Mouse (Mus musculus): ENCODE data around the gene Dis3l. TPM values are rescaled to one million over a fixed set of nuclear protein-coding genes. Genes with fewer than 3 reads are reported as not detected.
A peak's percentile ranks its signal among the peaks of the same experiment; 100 is the strongest.
"Not testable (repeated sequence)": the region's sequence is repeated elsewhere in the genome, so short reads cannot be mapped to it uniquely, and the experiment has no call there.

Gene Dis3l
- polyA plus RNA-seq, 1 experiment from 2014 or later = 16.9 TPM

DNA sequence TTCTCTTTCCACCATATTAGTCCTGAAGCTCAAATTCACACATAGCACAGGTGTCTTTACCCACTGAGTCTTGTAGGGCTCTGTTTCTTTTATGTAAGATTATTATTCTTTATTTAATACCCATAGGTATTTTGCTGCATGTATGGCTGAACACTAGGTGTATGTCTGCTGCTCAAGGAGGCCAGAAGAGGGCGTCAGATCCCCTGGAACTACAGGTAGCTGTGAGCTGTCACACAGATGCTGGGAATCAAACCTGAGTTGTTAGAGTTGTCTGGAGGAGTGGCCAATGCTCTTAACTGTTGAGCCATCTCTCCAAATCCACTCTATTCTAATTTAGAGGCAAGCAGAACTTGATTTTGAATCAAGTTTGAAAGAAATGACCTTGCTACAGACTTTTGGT is 29.0 kb downstream of the Dis3l start:
- ATAC-seq (ENCODE audit: insufficient number of reproducible peaks, low FRiP score, low TSS enrichment, low read depth) = no peak
- Histone ChIP-seq H3K4me1 (no peaks in the 10 kb centered on the region), H3K4me2 (no peak overlapping the region), H3K27me3 (no peaks in the 10 kb centered on the region), H3K4me3 (no peak overlapping the region), H3K27ac (no peak overlapping the region), H3K9ac (no peak overlapping the region), H3K9me3 (no peaks in the 10 kb centered on the region), H3K36me3 (peaks cover 44% of the 10 kb centered on the region)
- 50% methylated on average over 1 of the region's 1 CpGs for WGBS

DNA sequence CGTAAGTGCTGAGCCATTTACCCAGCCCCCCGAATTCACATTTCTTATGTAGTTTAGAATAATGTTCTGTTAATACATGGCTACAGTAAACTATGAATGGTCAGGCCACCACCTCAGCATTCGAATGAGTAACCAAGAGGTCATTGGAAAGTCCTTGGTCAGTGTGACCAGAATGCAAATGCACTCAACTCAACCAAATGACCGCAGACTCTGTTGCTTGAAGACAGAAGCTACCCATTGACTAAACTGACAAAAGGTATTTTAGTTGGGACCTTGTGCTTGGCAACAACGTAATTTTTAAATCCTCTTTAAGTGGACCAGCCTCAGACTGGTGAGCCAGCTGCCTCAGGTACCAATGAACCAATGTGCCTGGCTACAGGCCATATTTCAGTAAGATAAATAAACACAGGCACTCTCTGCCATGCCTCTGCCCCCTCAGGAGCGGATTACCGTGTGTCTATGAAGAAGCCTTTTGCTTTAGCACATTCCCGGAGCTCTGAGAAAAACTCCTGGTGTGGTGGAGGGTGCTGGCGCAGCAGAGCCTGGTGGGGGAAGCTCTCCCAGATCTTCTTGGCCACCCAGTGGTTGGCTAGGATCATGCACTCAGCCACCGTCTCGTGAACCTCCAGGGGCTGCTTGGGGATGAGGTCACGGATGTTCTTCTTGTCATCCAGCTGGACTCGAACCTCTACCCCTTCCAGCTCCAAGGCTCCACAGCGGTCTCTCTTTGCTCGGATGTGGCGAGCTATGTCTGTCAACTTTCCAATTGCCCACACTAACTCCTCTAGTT is 29.9 kb downstream of the Dis3l start:
- H3K27me3 ChIP-seq = no peaks in the 10 kb centered on the region
- H3K9ac ChIP-seq = no peak overlapping the region
- 71% methylated on average over 16 of the region's 16 CpGs for WGBS
- H3K4me2 ChIP-seq = no peak overlapping the region
- H3K36me3 ChIP-seq = peaks cover 49% of the 10 kb centered on the region
- no peaks in the 10 kb centered on the region for H3K9me3 ChIP-seq
- no peak overlapping the region for H3K27ac ChIP-seq
- H3K4me3 ChIP-seq = no peak overlapping the region
- H3K4me1 ChIP-seq = no peaks in the 10 kb centered on the region
- no peak for ATAC-seq (ENCODE audit: insufficient number of reproducible peaks, low FRiP score, low TSS enrichment, low read depth)

DNA sequence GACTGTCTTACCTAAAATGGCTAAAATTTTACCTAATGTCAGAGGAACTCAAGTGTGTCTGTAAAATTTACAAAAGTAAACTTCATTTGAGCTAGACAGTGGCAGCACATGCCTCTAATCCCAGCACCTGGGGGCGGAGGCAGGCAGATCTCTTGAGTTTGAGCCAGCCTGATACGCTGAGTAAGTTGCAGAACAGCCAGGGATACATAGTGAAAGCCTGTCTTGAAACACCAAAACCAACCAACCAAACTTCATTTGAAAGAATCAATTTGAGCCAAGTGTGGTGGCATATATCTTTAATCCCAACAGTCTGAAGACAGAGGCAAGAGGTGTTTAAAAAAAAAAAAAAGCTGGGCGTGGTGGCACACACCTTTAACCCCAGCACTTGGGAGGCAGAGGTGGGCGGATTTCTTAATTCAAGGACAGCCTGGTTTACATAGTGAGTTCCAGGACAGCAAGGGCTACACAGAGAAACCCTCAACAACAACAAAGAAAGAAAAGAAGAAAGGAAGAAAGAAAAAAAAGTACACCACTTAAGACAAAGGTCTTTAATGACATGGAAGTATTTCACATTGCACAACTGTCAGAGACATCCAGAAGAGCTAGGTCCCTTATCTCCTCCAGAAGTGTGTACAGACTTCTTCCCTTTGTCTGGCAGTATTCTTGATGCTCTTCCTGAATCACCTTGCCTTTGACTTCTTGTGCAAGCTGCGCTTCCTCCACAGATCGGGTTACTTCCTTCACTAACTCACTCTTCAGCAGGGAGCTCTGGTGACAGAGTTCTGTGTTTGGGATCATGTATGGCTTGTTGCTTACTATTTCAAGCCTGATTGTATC is 34.4 kb downstream of the Dis3l start:
- Histone ChIP-seq H3K4me2 (no peak overlapping the region), H3K9ac (no peak overlapping the region), H3K4me1 (no peaks in the 10 kb centered on the region), H3K27me3 (no peaks in the 10 kb centered on the region), H3K4me3 (no peak overlapping the region), H3K36me3 (peaks cover 67% of the 10 kb centered on the region), H3K9me3 (no peaks in the 10 kb centered on the region), H3K27ac (no peak overlapping the region)
- WGBS = 85% methylated on average over 6 of the region's 6 CpGs
- no peak for ATAC-seq (ENCODE audit: insufficient number of reproducible peaks, low FRiP score, low TSS enrichment, low read depth)

DNA sequence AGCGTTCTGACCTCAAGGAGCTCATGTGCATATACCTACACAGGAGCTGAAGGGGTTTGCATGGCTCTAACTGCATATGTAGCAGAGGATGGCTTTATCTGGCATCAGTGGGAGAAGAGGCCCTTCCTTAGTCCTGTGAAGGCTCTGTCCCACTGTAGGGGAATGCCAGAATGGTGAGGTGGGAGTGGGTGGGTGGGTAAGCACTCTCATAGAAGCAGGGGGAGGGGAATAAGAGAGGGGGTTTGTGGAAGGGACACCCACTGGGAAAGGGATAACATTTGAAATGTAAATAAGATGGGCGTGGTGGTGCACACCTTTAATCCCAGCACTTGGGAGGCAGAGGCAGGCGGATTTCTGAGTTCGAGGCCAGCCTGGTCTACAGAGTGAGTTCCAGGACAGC is 38.0 kb downstream of the Dis3l start:
- H3K27ac ChIP-seq; H3K27me3 ChIP-seq; H3K4me2 ChIP-seq; H3K4me3 ChIP-seq; ATAC-seq (ENCODE audit: insufficient number of reproducible peaks, low FRiP score, low TSS enrichment, low read depth); H3K4me1 ChIP-seq; H3K9me3 ChIP-seq; H3K9ac ChIP-seq: not testable (repeated sequence)
- peaks cover 72% of the 10 kb centered on the region for H3K36me3 ChIP-seq
- WGBS = 93% methylated on average over 4 of the region's 4 CpGs

DNA sequence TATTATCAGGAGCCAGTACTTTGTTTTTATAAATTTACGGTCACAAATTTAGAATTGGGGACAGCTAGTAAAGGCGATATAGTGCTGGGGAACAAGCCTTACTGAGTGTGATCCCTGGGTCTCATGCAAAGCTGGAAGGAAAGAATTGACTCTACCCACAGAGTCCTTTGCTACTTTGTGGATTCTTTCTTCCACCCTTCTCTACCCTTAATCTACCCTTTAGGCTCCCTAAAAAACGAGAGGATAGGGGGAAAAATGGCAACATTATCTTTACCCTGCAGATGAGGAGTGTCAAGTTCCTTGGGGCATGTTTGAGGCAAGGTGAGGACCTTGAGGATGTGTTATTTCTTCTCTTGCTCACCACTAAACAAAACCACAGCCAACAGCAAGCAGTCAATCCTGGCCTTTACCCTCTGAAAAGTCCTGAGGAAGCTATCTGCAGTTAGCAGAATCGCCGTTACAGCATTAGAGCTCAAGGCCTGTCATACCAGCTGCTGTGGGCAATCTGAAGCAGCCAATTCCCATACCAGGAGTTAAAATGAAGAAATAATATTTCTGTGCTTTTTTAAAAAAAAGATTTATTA is 58.6 kb downstream of the Dis3l start:
- no peaks in the 10 kb centered on the region for H3K27me3 ChIP-seq
- H3K4me2 ChIP-seq = peak overlapping the region; percentile 47
- no peaks in the 10 kb centered on the region for H3K36me3 ChIP-seq
- H3K9ac ChIP-seq = peak overlapping the region; percentile 93
- no peak for ATAC-seq (ENCODE audit: insufficient number of reproducible peaks, low FRiP score, low TSS enrichment, low read depth)
- H3K27ac ChIP-seq = peak overlapping the region; percentile 97; the same call in 1 of the 2 replicates
- peak overlapping the region; percentile 91 for H3K4me3 ChIP-seq
- 47% methylated on average over 5 of the region's 5 CpGs for WGBS
- H3K9me3 ChIP-seq = no peaks in the 10 kb centered on the region
- peaks cover 7% of the 10 kb centered on the region for H3K4me1 ChIP-seq

DNA sequence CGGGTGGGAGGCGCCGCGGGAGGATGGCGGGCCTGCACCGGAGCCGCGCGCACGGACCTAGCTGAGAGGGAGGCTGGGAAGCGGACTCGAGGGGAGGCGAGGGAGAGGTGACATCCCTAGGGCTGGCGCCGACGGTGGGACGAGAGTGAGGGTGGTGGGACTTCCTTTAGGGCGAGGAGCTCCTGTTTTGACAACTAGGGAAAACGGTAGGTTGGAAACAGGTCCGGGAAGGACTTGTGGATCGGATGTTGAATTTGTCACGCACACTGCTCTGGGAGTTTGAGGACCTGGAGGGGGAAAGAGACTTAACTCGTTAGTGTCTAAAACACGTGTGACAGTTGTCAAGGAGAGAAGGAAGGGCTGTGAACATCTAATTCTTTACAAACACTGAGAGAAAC is 59.3 kb downstream of the Dis3l start:
- H3K4me1 ChIP-seq = peaks cover 7% of the 10 kb centered on the region
- H3K27ac ChIP-seq = peak overlapping the region; percentile 97
- no peaks in the 10 kb centered on the region for H3K36me3 ChIP-seq
- H3K9ac ChIP-seq = peak overlapping the region; percentile 93
- peak overlapping the region; percentile 47 for H3K4me2 ChIP-seq
- peak overlapping the region; percentile 91 for H3K4me3 ChIP-seq
- ATAC-seq (ENCODE audit: insufficient number of reproducible peaks, low FRiP score, low TSS enrichment, low read depth) = no peak; the same call in 1 of the 2 replicates
- WGBS = under 1% methylated on average over 24 of the region's 24 CpGs
- no peaks in the 10 kb centered on the region for H3K9me3 ChIP-seq
- no peaks in the 10 kb centered on the region for H3K27me3 ChIP-seq

DNA sequence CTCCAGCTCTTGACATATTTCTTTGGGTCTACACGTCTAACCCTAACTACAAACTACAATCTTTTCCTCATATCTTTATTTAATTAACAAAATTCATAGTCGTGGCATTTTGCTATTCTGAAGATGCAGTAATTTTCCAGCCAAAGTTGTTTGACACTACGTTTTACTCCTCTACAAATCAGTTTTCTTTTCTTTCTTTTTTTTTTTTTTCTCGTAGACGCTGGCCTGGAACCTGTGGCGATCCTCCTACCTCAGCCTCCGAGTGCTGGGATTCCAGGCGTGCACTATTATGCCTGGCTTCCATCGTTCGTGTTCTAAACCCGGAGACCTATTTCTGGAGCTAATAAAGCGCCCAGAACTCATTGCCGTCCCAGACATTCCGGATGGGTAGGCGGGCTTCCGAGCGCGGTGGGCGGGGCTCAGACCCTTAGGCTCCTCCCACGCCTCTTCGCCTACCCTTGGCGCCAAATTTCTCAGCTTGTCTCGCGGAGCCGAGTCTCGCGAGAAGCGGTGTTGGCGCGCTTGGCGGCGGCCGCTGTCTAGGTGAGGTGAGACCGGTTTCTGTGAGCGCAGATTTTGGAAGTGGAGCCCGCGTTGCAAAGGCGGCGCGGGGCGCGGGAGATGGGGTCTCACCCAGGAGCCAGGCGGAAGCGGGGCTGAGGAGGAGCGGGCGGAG is 59.8 kb downstream of the Dis3l start, which contains the start of gene Tipin:
Tipin (plus strand) TSS at position 477 of the 676 bp plus-strand sequence.
- H3K4me2 ChIP-seq = peak within 1 kb of the TSS; percentile 47
- H3K27ac ChIP-seq = peak within 1 kb of the TSS; percentile 97
- WGBS = 2% methylated on average over 46 of the region's 46 CpGs
- peaks cover 7% of the 10 kb centered on the region for H3K4me1 ChIP-seq
- peak within 1 kb of the TSS; percentile 91 for H3K4me3 ChIP-seq
- ATAC-seq (ENCODE audit: insufficient number of reproducible peaks, low FRiP score, low TSS enrichment, low read depth) = peak; percentile 91
- H3K36me3 ChIP-seq = no peaks in the 10 kb centered on the region
- peak within 1 kb of the TSS; percentile 93 for H3K9ac ChIP-seq
- H3K9me3 ChIP-seq = no peaks in the 10 kb centered on the region
- H3K27me3 ChIP-seq = no peaks in the 10 kb centered on the region

DNA sequence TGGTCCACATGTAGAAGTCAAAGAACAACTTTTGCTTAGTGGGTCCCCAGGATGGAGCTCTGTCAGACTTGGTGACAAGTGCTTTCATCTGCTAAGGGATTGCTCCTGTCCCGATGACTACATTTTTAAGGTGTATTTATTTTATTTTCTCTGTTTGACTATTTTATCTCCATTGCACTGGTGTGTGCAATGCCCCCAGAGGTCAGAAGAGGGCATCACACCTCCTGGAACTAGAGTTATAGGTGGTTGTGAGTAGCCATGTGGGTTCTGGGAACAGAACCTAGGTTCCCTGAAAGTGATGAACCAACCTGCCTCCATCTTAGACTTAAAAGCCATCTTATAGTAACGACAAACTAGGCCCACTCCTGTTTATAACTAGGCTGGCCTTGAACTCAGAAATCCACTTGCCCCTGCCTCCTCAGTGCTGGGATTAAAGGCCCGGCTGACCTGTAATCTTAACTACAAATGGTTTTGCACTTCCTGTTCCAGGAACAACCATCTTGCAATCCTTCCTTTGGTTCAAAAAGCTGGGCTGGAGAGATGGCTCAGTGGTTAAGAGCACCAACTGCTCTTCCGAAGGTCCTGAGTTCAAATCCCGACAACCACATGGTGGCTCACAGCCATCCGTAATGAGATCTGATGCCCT is 62.3 kb downstream of the Dis3l start:
- no peak overlapping the region for H3K27ac ChIP-seq
- H3K27me3 ChIP-seq = no peaks in the 10 kb centered on the region
- 90% methylated on average over 6 of the region's 6 CpGs for WGBS

DNA sequence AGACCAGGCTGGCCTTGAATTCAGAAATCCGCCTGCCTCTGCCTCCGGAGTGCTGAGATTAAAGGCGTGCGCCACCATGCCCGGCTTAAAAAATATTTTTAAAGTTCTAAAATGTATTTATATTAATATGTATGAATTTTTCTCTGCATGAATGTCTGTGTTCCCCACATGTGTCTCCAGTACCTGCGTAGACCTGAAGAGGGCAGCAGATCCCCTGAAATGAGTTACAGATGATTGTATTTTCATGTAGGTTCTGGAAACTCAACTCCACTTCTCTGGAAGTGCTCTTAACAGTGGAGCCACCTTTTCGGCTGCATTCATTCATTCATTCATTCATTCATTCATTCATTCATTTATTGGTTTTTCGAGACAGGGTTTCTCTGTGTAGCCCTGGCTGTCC is 63.4 kb downstream of the Dis3l start:
- H3K27ac ChIP-seq = no peak overlapping the region
- no peaks in the 10 kb centered on the region for H3K9me3 ChIP-seq
- H3K4me3 ChIP-seq = no peak overlapping the region
- H3K9ac ChIP-seq = no peak overlapping the region
- peaks cover 7% of the 10 kb centered on the region for H3K4me1 ChIP-seq
- 70% methylated on average over 8 of the region's 8 CpGs for WGBS
- H3K27me3 ChIP-seq = no peaks in the 10 kb centered on the region
- no peak for ATAC-seq (ENCODE audit: insufficient number of reproducible peaks, low FRiP score, low TSS enrichment, low read depth)
- no peaks in the 10 kb centered on the region for H3K36me3 ChIP-seq
- no peak overlapping the region for H3K4me2 ChIP-seq

More for the DNA sequence above, 62.3 kb downstream of the Dis3l start:
- H3K4me1 ChIP-seq = peaks cover 7% of the 10 kb centered on the region
- no peak overlapping the region for H3K4me2 ChIP-seq
- H3K4me3 ChIP-seq = no peak overlapping the region
- ATAC-seq (ENCODE audit: insufficient number of reproducible peaks, low FRiP score, low TSS enrichment, low read depth) = no peak
- no peak overlapping the region for H3K9ac ChIP-seq
- no peaks in the 10 kb centered on the region for H3K9me3 ChIP-seq
- no peaks in the 10 kb centered on the region for H3K36me3 ChIP-seq

DNA sequence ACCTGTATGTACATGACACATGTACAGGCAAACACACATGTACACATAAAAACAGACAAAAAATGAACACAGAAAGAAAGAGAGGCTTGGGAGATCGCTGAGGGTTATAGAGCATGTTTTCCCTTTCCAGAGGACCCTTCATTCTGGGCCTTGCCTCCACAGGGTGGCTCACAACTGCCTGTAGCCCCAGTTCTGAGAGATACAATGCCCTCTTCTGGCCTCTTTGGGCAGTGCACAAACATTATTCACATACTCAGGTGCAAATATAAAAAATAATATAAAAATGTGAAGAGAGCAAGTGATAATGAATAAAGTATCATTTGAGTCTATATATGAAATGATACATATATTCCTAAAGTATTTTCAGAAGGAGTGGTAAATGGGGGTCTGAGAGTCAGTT is 66.2 kb downstream of the Dis3l start:
- no peaks in the 10 kb centered on the region for H3K27me3 ChIP-seq
- no peaks in the 10 kb centered on the region for H3K9me3 ChIP-seq
- H3K4me1 ChIP-seq = no peaks in the 10 kb centered on the region
- H3K4me2 ChIP-seq = no peak overlapping the region
- H3K36me3 ChIP-seq = no peaks in the 10 kb centered on the region
- ATAC-seq (ENCODE audit: insufficient number of reproducible peaks, low FRiP score, low TSS enrichment, low read depth) = no peak
- no peak overlapping the region for H3K9ac ChIP-seq
- no peak overlapping the region for H3K27ac ChIP-seq
- H3K4me3 ChIP-seq = no peak overlapping the region
- WGBS = 68% methylated on average over 1 of the region's 1 CpGs

DNA sequence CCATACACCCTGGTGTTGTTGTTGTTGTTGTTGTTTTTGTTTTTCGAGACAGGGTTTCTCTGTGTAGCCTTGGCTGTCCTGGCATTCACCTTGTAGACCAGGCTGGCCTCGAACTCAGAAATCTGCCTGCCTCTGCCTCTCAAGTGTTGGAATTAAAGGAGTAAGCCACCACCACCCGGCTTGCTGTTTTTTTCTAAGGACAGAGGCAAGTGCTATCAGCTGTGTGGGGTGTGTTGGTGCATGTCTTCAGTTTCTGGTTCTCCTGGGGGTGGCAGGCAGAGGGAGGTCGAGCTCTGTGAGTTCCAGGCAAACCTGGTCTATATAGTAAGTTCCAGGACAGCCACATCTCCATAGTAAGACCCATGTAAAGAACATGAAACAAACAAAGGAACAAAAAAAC is 66.8 kb downstream of the Dis3l start:
- no peaks in the 10 kb centered on the region for H3K27me3 ChIP-seq
- 76% methylated on average over 4 of the region's 4 CpGs for WGBS
- no peak overlapping the region for H3K9ac ChIP-seq
- H3K9me3 ChIP-seq = no peaks in the 10 kb centered on the region
- H3K4me1 ChIP-seq = no peaks in the 10 kb centered on the region
- H3K4me3 ChIP-seq = no peak overlapping the region
- H3K4me2 ChIP-seq = no peak overlapping the region
- ATAC-seq (ENCODE audit: insufficient number of reproducible peaks, low FRiP score, low TSS enrichment, low read depth) = no peak
- H3K27ac ChIP-seq = no peak overlapping the region
- no peaks in the 10 kb centered on the region for H3K36me3 ChIP-seq
